Mouse (Mus musculus): ENCODE measurements at regions not wholly inside any gene's neighbourhood (a gene's known extent, or its start where the extent isn't known, plus 50 kb on each side); places are given as distances from the start of the nearest gene placed in this dataset.

- in situ Hi-C loops (cut with MboI, MseI): loop anchor here (10.0 kb wide), 1 partner anchor 1917 kb away; the partner anchor contains the start of gene Mapk10
Observed at GRCm38 (mm10) chr5:101297511-101298102, 367.2 kb downstream of the Nkx6-1 start.

DNA sequence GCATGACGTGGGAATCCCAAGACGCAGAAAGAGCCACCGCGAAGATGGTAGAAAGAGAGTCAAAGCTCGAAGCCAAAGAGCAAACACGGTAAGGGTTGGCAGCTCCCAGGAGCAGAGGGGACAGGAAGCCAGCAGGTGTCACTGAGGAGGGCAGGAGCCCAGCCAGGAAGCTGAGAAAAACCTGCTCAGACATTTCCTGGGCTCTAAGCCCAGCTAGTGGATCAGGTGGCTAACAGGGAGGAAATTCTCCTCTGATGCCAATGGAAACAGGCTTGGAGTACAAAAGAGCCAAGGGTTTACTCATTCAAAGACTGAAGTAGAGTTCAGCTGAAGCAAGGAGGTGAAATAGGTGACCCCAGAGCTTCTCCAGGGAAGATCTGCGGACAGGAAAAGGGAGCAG lies 368.9 kb downstream of the Nkx6-1 start:
- in situ Hi-C loops (cut with MboI, MseI): loop anchor here (10.0 kb wide), 1 partner anchor 1919 kb away; the partner anchor contains the start of gene Mapk10

DNA sequence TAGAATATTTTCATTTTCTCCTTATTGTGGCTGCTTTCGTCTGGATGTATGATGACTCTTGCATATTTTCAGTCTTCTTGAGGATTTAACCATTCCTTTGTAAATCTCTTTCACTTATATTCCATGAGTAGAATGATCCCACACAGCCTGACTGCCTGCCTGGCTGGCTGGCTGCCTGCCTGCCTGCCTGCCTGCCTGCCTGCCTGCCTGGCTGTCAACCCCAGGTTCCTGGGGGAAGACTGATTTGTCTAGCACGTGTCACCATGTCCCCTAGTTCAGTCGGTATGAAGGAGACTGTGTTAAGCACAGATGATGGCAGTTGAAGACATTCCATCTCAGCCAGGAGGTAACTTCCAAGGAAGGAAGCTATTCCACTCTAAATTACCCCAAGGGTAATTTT lies 370.8 kb downstream of the Nkx6-1 start:
- in situ Hi-C loops (cut with MboI, MseI): loop anchor here (10.0 kb wide), 1 partner anchor 1921 kb away; the partner anchor contains the start of gene Mapk10

DNA sequence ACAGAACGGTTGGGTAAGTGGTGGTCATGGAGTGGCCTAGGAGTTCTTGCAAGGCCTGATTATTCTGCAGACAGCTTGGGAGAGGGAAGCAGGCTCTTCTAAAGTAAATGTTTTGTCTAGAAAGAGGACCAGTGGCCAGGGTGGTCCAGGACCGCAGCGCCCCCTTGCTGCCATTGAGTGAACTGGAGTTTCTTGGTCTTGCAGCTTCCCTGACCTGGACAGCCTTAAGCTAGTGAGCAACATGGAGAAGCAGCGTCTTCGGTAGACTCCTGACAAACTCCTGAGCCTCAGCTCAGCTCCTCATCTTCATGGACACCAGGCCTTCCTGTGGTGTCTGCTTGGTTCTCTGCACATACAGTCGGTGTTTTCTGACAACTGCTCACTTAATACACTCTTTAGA lies 376.4 kb downstream of the Nkx6-1 start:
- in situ Hi-C loops (cut with MboI, MseI): no loop called here

GRCm38 (mm10) chr5:101285941-101286340 lies 378.9 kb downstream of the Nkx6-1 start:
- in situ Hi-C loops (cut with MboI, MseI): no loop called here

DNA sequence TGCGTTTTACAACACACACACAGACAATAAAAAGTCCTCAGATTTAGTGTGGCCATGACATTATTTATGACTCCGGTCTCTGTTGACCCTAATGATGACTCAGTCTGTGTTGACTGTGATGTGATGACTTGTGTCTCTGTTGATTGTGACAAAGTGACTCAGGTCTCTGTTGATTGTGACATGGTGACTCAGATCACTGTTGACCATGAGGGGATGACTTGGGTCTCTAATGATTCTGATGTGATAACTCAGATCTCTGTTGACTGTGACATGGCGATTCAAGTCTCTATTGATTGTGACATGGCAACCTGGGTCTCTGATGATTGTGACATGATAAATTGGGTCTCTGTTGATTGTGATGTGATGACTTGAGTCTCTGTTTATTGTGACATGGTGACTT lies 405.0 kb downstream of the Gpat3 start:
- in situ Hi-C loops (cut with MboI, MseI): no loop called here

- in situ Hi-C loops (cut with MboI, MseI): no loop called here
Observed at GRCm38 (mm10) chr5:101242651-101243050, 397.1 kb downstream of the Gpat3 start.

DNA sequence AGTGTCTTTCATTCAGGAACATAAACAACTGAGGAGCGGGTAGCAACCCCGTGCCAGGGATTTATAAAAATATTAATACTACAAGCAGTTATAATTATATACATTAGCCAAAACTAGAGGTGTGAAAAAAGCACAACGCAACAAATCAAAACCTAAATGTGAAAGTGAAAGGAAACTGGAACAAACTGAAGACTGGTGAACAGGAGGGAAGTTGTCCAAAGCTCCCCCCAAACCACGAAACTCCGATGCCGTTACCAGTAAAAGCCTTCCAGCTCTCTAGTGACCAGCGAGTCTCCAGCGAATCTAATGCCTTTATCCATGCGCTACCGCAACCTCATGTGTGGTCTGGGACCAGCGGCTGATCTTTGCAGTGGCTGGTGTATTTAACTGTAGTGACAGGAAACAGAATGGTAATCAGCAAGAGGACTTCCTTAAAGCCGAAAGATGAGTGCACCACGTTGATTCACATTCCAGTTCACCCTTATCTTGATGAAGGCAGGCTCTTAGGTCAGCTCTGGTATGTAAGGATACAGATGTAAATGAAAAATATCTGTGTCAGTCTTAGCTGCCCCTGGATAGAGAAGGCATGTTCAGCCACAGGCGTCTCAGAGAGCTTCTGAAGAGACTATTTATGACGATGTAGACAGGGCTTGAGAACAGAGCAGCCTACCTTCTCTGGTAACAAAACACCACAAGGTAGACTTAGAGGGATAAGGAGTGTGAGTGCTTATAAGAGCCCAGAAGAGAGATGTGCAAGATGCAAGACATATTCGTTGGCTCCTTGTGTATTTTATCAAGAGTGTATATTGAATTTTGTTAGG lies 394.0 kb downstream of the Gpat3 start:
- in situ Hi-C loops (cut with MboI, MseI): no loop called here

- in situ Hi-C loops (cut with MboI, MseI): no loop called here
Observed at GRCm38 (mm10) chr5:101236163-101236693, 390.7 kb downstream of the Gpat3 start.

GRCm38 (mm10) chr5:101222390-101222789 lies 376.9 kb downstream of the Gpat3 start:
- in situ Hi-C loops (cut with MboI, MseI): no loop called here

- in situ Hi-C loops (cut with MboI, MseI): no loop called here
Observed at GRCm38 (mm10) chr5:101218082-101218481, 372.6 kb downstream of the Gpat3 start.

DNA sequence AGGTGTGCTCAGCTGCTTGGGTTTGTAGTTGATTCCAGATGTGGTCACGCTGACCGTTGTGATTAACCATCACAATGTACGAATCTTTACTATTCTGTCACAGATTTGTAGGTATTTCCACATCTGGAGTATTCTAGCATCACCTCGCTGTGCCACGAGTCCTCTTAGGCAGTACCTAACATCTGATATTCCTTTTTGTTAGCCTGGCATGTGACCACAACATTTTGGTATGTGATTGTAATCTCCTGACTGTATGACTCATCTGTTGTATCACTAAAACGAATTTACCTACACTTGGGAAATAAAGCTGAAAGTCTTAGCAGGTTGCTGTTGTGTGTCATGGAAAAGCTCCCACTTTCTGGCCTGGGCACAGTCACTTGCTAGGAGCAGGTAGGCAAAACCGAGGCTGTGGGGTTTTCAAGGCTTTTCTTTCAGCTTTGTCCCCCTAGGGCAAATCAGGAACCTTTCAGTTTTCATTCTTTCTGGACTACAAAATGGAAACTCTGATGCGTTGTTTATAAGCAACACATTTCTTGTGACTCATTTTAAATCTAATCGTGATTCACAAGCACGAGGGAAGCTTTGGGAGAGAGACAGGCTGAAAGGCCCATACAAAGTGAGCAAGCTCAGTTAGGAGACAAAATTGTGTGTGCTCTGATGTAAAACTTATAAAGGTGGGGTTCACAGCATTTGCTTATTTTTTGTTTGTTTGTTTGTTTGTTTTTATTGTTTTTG lies 371.5 kb downstream of the Gpat3 start:
- in situ Hi-C loops (cut with MboI, MseI): no loop called here

- in situ Hi-C loops (cut with MboI, MseI): no loop called here
Observed at GRCm38 (mm10) chr5:101211974-101212373, 366.5 kb downstream of the Gpat3 start.

DNA sequence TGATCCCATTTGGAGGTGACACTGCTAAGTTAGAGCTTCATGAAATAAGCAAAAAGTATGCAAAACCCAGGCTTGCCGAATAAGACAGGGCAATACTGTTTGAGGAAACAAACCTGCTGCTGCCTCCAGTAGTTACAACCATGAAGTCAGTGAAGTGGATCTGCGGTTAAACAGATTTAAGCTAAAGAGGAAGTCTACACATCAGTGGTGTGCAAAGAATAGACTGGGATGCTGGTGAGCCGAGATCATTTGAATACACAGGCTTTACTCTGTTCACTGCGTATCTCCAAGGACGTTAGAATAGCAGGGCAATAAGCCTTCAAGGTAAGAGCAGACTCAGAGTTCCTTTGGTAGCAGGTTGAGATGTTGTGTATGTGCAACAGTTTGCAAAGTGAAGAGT lies 362.6 kb downstream of the Gpat3 start:
- in situ Hi-C loops (cut with MboI, MseI): no loop called here

DNA sequence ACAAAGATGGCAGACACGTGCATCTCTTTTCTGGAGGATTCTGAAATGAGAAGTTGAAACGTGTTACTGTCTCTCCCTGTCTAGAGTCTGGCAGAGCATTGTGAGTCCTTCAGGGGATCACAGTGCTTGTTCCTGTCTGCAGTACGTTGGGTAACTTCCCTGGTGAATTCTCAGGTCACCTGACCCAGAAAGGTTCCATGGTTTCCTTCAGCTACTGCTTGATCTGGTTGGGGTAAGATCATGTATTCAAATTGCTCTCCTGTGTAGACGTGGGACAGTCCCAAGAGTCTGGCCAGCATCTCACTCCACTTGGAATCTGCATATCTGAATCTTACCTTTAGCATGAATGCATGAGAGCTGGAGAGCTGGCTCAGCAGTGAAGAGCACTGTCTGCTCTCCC lies 350.0 kb downstream of the Gpat3 start:
- in situ Hi-C loops (cut with MboI, MseI): no loop called here

DNA sequence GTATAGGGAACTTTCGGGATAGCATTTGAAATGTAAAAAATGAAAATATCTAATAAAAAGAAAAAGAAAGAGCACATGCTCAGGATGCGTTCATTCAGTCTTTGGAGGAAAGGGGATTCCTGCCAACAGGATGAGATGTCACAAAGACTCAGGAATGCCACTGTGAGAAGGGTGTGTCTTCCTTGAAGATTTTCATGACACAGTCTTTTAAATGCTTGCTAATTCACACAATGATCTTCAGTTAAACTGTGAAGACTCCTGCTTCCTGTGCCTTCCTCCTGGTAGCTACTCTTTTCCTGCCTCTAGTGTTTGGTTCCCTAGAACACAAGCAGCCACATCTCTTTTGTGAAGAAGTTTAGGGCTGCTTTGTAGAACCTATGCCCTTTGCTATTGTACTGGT lies 345.5 kb downstream of the Gpat3 start:
- in situ Hi-C loops (cut with MboI, MseI): no loop called here

GRCm38 (mm10) chr5:101173183-101173582 lies 327.7 kb downstream of the Gpat3 start:
- in situ Hi-C loops (cut with MboI, MseI): no loop called here

DNA sequence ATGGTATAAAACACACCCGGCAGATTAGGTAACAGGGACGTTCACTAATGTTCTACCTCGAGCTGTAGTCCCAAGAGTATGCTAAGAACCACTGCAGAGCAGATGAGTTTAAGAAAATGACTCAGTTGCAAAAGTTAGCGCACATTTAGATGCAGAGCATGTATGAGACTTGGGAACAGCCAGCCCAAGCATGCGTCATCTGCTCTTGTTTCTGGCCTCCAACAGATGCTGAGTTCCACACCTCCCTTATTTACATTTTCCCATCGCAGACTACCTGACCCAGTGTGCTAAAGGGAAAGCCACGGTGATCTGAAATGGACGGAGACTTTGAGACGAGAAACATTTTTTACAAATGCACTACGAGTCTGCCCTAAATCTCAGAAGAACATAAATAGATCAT lies 327.3 kb downstream of the Gpat3 start:
- in situ Hi-C loops (cut with MboI, MseI): no loop called here

- in situ Hi-C loops (cut with MboI, MseI): no loop called here
Observed at GRCm38 (mm10) chr5:101169074-101169473, 323.6 kb downstream of the Gpat3 start.

- in situ Hi-C loops (cut with MboI, MseI): no loop called here
Observed at GRCm38 (mm10) chr5:101163624-101164213, 318.2 kb downstream of the Gpat3 start.

GRCm38 (mm10) chr5:101163112-101163511 lies 317.6 kb downstream of the Gpat3 start:
- in situ Hi-C loops (cut with MboI, MseI): no loop called here

- in situ Hi-C loops (cut with MboI, MseI): no loop called here
Observed at GRCm38 (mm10) chr5:101157416-101157815, 311.9 kb downstream of the Gpat3 start.

Data from regulatory T cell (primary cell).